Mouse (Mus musculus): ENCODE measurements around the gene Mmp19. TPM values are rescaled to one million over a fixed set of nuclear protein-coding genes. Genes with fewer than 3 reads are reported as not detected.
A peak's percentile ranks its signal among the peaks of the same experiment; 100 is the strongest.

Mmp19 gene
- polyA plus RNA-seq, 2 experiments = 8.0 to 8.3 TPM

GRCm38 (mm10) chr10:128804271-128805091, 13.8 kb downstream of the Mmp19 start, which contains the start of gene Tmem198b:
Gene Tmem198b, minus strand, starts transcription at chr10:128804370.
- peak within 1 kb of the TSS; percentile 73 for H3K27ac ChIP-seq
- DNase-seq (ENCODE audit: low read depth in 3 of 3, low spot score in 3 of 3) (peak in 1 of 3 experiments; percentile 29), ATAC-seq (ENCODE audit: insufficient read depth) (peak; percentile 39; the same call in 1 of the 2 replicates)
- WGBS (ENCODE audit: insufficient replicate concordance) = under 1% methylated on average over 28 of the region's 28 CpGs
- peak within 1 kb of the TSS; percentile 92 for H3K4me2 ChIP-seq (ENCODE audit: low read depth)
- H3K9me3 ChIP-seq (ENCODE audit: control insufficient read depth, low read length) = no peaks in the 10 kb centered on the region
- H3K4me1 ChIP-seq (replicated peaks; ENCODE audit: control insufficient read depth in 2 of 2, insufficient read depth in 2 of 2, low read length in 1 of 2) = peaks cover 12 to 24% of the 10 kb centered on the region in 2 experiments
- H3K4me3 ChIP-seq (ENCODE audit: insufficient read depth in 1 of 2, low read depth in 2 of 2, low read length in 2 of 2) = peak within 1 kb of the TSS; percentile 74 to 80
- H3K9ac ChIP-seq (replicated peaks) = peak within 1 kb of the TSS; percentile 77
- 0 out of 2 replicates have a peak, but pooled peaks cover 3% of the 10 kb centered on the region for H3K36me3 ChIP-seq (replicated peaks; ENCODE audit: control insufficient read depth, insufficient read depth, low read depth)
- TF ChIP-seq EP300 (IDR thresholded peaks at IDR 0.05; ENCODE audit: low read depth) (no peak), CTCF (IDR thresholded peaks at IDR 0.05; ENCODE audit: low read depth) (no peak)
- H3K27me3 ChIP-seq (ENCODE audit: control insufficient read depth, insufficient read depth, low read length) = no peaks in the 10 kb centered on the region

GRCm38 (mm10) chr10:128805092-128806000, 14.6 kb downstream of the Mmp19 start:
- DNase-seq (ENCODE audit: low read depth in 3 of 3, low spot score in 3 of 3) (peak; percentile 94 to 97 (median 95)), ATAC-seq (ENCODE audit: insufficient read depth) (peak; percentile 96)
- peak overlapping the region; percentile 77 for H3K9ac ChIP-seq (replicated peaks)
- no peaks in the 10 kb centered on the region for H3K27me3 ChIP-seq (ENCODE audit: control insufficient read depth, insufficient read depth, low read length)
- H3K4me1 ChIP-seq (replicated peaks; ENCODE audit: control insufficient read depth in 2 of 2, insufficient read depth in 2 of 2, low read length in 1 of 2) = peaks cover 12 to 24% of the 10 kb centered on the region in 2 experiments
- no peaks in the 10 kb centered on the region for H3K9me3 ChIP-seq (ENCODE audit: control insufficient read depth, low read length)
- H3K4me3 ChIP-seq (ENCODE audit: insufficient read depth in 1 of 2, low read depth in 2 of 2, low read length in 2 of 2) = peak overlapping the region; percentile 74 to 80
- TF ChIP-seq EP300 (IDR thresholded peaks at IDR 0.05; ENCODE audit: low read depth) = peak; percentile 14; the same call in 1 of the 2 replicates
- TF ChIP-seq CTCF (IDR thresholded peaks at IDR 0.05; ENCODE audit: low read depth) = peak; percentile 50
- WGBS (ENCODE audit: insufficient replicate concordance) = under 1% methylated on average over 66 of the region's 70 CpGs
- peak overlapping the region; percentile 79 for H3K27ac ChIP-seq
- H3K4me2 ChIP-seq (ENCODE audit: low read depth) = peak overlapping the region; percentile 92
- H3K36me3 ChIP-seq (replicated peaks; ENCODE audit: control insufficient read depth, insufficient read depth, low read depth) = 0 out of 2 replicates have a peak, but pooled peaks cover 3% of the 10 kb centered on the region

- no peaks in the 10 kb centered on the region for H3K9me3 ChIP-seq (ENCODE audit: control insufficient read depth, low read length)
- peaks cover 12 to 24% of the 10 kb centered on the region in 2 experiments for H3K4me1 ChIP-seq (replicated peaks; ENCODE audit: control insufficient read depth in 2 of 2, insufficient read depth in 2 of 2, low read length in 1 of 2)
- H3K27ac ChIP-seq = peak overlapping the region; percentile 79
- ATAC-seq (ENCODE audit: insufficient read depth) (no peak), DNase-seq (ENCODE audit: low read depth in 3 of 3, low spot score in 3 of 3) (no peak)
- H3K4me3 ChIP-seq (ENCODE audit: insufficient read depth in 1 of 2, low read depth in 2 of 2, low read length in 2 of 2) = peak overlapping the region; percentile 62 to 80
- H3K4me2 ChIP-seq (ENCODE audit: low read depth) = peak overlapping the region; percentile 92
- H3K36me3 ChIP-seq (replicated peaks; ENCODE audit: control insufficient read depth, insufficient read depth, low read depth) = 0 out of 2 replicates have a peak, but pooled peaks cover 3% of the 10 kb centered on the region
- peak overlapping the region; percentile 77 for H3K9ac ChIP-seq (replicated peaks)
- no peak for TF ChIP-seq CTCF (IDR thresholded peaks at IDR 0.05; ENCODE audit: low read depth)
- no peak for TF ChIP-seq EP300 (IDR thresholded peaks at IDR 0.05; ENCODE audit: low read depth)
- H3K27me3 ChIP-seq (ENCODE audit: control insufficient read depth, insufficient read depth, low read length) = no peaks in the 10 kb centered on the region
- WGBS (ENCODE audit: insufficient replicate concordance) = 53% methylated on average over 6 of the region's 6 CpGs
These were observed 15.4 kb downstream of the Mmp19 start for GRCm38 (mm10) chr10:128806086-128806485.

GRCm38 (mm10) chr10:128807018-128807417, 16.3 kb downstream of the Mmp19 start:
- ATAC-seq (ENCODE audit: insufficient read depth) = no peak
- no peak for DNase-seq (ENCODE audit: low read depth in 3 of 3, low spot score in 3 of 3)
- Histone ChIP-seq H3K4me1 (replicated peaks; ENCODE audit: control insufficient read depth in 2 of 2, insufficient read depth in 2 of 2, low read length in 1 of 2) (peaks cover 12 to 24% of the 10 kb centered on the region in 2 experiments), H3K9ac (replicated peaks) (no peak overlapping the region), H3K27ac (no peak overlapping the region), H3K9me3 (ENCODE audit: control insufficient read depth, low read length) (no peaks in the 10 kb centered on the region), H3K27me3 (ENCODE audit: control insufficient read depth, insufficient read depth, low read length) (no peaks in the 10 kb centered on the region), H3K4me2 (ENCODE audit: low read depth) (peak overlapping the region; percentile 92), H3K4me3 (ENCODE audit: insufficient read depth in 1 of 2, low read depth in 2 of 2, low read length in 2 of 2) (peak overlapping the region in 1 of 2 experiments; percentile 32; a peak in 2 of 4 replicates), H3K36me3 (replicated peaks; ENCODE audit: control insufficient read depth, insufficient read depth, low read depth) (0 out of 2 replicates have a peak, but pooled peaks cover 3% of the 10 kb centered on the region)
- no peak for TF ChIP-seq CTCF (IDR thresholded peaks at IDR 0.05; ENCODE audit: low read depth)
- TF ChIP-seq EP300 (IDR thresholded peaks at IDR 0.05; ENCODE audit: low read depth) = no peak
- WGBS (ENCODE audit: insufficient replicate concordance) = 82% methylated on average over 8 of the region's 8 CpGs
